Mouse (Mus musculus): ENCODE results near the gene Ctnnd1.
A peak's percentile ranks its signal among the peaks of the same experiment; 100 is the strongest.
"Not testable (repeated sequence)": the region's sequence is repeated elsewhere in the genome, so short reads cannot be mapped to it uniquely, and the experiment has no call there.

The Ctnnd1 gene

GRCm38 (mm10) chr2:84650464-84651195 lies at the start of gene Ctnnd1:
Ctnnd1 (minus strand) TSS chr2:84650765.
- peak; percentile 75 to 88 for DNase-seq (ENCODE audit: low spot score in 2 of 2)

- DNase-seq (ENCODE audit: low spot score in 2 of 2) = no peak
These were observed 44.6 kb upstream of the Ctnnd1 start for GRCm38 (mm10) chr2:84695007-84695695.

- DNase-seq (ENCODE audit: low spot score in 2 of 2) = no peak
These were observed 39.5 kb upstream of the Ctnnd1 start for GRCm38 (mm10) chr2:84690050-84690449.

GRCm38 (mm10) chr2:84688080-84688844 lies 37.7 kb upstream of the Ctnnd1 start:
- DNase-seq (ENCODE audit: low spot score in 2 of 2) = no peak

- no peak for DNase-seq (ENCODE audit: low spot score in 2 of 2)
These were observed 32.1 kb upstream of the Ctnnd1 start for GRCm38 (mm10) chr2:84682605-84683183.

DNA sequence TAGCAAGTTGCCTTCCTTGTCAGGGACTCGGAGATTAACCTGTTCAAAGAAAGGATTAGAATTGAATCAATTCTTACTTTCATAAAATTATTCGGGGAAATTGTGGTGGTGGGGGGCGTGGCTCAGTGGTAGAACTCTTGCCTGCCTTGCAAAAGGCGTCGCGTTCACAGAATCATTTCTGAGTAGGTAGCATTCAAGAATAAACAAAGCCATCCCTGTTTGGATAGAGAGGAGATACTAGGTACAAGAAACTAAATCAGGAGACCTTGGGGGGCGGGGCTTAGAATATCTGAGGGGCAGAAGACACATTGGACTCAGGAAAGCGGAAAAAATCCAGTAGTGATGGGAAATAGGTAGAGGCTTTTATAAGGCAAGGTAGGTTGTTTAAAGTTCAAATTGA lies 28.5 kb upstream of the Ctnnd1 start, which contains the start of gene Tmx2:
Gene Tmx2 (minus strand): TSS at position 125 of the 400 bp plus-strand sequence.
- DNase-seq (ENCODE audit: low spot score in 2 of 2) = no peak

- DNase-seq (ENCODE audit: low spot score in 2 of 2) = peak; percentile 93 to 98
These were observed 27.7 kb upstream of the Ctnnd1 start, which contains the start of the genes Gm28635 and Med19 for GRCm38 (mm10) chr2:84677968-84678880. Gm28635 (minus strand) TSS chr2:84678041. Med19 (plus strand) TSS chr2:84678402.

DNA sequence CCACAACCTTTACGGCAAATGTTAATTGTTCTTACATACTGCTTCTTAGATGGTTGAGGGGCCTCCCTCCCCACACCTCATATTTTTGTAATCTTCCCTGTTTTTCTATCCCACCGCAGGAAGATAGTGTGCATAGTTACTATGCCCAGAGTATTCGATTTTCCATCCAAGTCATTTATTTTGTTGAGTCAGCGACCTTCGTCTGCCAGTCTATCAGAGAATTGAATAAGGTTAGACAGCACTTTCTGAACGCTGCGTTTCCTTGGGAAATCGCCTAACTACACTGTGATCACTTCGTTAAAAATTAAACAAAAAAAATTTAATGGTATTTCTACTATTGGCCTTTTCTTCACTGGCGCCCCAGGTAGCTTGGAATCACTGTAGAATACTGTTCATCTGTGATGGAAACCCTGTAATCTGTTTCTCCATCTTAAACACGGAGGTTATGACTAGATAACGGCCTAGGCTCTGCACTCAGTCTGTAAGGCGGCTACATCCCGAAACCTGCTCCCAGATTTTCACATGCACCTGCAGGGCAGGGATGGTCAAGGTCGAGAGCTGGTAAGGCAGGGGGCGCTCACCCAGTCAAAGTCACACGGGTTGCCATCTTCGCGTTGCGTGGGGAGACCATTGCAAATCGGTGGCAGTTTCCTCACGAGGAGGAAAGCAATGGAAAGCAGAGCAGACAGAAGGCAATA lies 26.9 kb upstream of the Ctnnd1 start:
- no peak for DNase-seq (ENCODE audit: low spot score in 2 of 2)

DNA sequence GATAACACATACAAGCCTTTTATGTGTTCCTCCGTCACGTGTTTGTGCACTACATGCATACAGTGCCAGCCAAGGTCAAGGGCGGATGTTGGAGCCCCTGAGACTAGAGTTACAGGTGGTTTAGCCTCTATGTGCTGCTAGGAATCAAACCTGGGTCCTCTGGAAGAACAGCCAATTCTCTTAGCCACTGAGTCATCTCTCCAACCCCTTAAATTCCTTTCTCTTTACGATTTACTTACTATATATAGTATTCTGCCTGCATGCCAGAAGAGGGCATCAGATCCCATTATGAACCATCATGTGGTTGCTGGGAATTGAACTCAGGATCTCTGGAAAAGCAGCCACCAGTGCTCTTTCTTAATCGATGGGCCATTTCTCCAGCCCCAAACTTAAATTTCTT lies 21.0 kb upstream of the Ctnnd1 start:
- DNase-seq (ENCODE audit: low spot score in 2 of 2) = not testable (repeated sequence)

GRCm38 (mm10) chr2:84670569-84670933 lies 20.0 kb upstream of the Ctnnd1 start, which contains the start of gene Selenoh:
Selenoh (minus strand) TSS chr2:84670770.
- DNase-seq (ENCODE audit: low spot score in 2 of 2) = peak; percentile 79 to 84

- peak in 1 of 2 experiments; percentile 22 for DNase-seq (ENCODE audit: low spot score in 2 of 2)
These were observed 19.4 kb upstream of the Ctnnd1 start for GRCm38 (mm10) chr2:84669828-84670568.

- no peak for DNase-seq (ENCODE audit: low spot score in 2 of 2)
These were observed 15.5 kb upstream of the Ctnnd1 start for GRCm38 (mm10) chr2:84666081-84666480.

DNA sequence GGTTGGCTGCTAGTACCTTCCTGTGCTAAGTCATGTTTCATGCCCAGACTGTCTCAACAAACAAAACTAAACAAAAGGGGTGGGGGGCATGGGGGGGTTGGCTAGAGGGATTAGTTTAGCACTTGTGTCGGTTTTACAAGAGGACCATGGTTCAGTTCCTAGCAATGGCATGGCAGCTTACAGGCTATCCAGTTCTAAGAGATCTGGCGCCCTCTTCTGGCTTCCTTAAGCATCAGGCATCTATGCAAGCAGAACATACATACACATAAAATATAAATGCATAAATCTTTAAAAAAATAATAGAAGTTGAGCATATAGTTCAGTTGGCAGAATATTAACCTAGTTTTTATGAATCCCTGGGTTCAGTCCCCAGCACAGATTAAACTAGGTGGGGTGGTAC lies 12.3 kb upstream of the Ctnnd1 start:
- DNase-seq (ENCODE audit: low spot score in 2 of 2) = no peak

- DNase-seq (ENCODE audit: low spot score in 2 of 2) = no peak
These were observed 9.7 kb upstream of the Ctnnd1 start for GRCm38 (mm10) chr2:84660253-84660652.

DNA sequence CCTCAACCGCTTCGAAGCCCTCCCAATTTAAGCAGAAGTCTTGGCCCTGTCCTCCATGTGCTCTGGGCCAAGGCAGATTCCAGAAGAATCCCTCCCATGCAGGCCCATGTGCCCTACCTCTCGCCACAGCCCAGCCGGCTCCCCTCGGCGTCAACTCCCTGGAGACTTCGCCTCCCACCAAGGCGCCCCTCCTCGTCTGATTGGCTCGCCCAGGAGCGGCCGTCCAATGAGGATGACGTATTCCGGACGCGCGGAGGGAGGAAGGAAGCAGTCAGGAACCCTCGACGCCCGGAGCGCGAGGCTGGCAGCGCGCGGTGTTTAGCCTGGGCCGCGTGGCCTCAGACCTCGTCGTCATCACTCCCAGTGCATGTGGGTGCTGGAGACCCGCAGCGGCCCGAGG lies 8.2 kb upstream of the Ctnnd1 start, which contains the start of gene Btbd18:
Gene Btbd18 (plus strand): TSS at position 274 of the 400 bp plus-strand sequence.
- DNase-seq (ENCODE audit: low spot score in 2 of 2) = no peak

- no peak for DNase-seq (ENCODE audit: low spot score in 2 of 2)
These were observed 5.3 kb upstream of the Ctnnd1 start for GRCm38 (mm10) chr2:84655864-84656263.

DNA sequence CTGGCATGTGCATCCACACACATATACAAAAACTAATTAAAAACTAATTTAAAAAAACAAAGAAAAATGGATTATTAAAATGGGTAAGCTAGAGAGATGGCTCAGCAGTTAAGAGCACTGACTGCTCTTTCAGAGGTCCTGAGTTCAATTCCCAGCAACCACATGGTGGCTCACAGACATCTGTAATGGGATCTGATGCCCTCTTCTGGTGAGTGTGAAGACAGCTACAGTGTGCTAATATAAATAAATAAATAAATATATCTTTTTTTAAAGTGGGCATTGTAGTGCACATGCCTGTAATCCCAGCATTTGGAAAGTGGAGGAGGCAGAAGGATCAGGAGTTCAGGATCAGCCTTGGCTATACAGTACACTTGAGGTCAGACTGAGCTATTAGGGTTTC lies 2.8 kb upstream of the Ctnnd1 start:
- DNase-seq (ENCODE audit: low spot score in 2 of 2) = no peak

DNA sequence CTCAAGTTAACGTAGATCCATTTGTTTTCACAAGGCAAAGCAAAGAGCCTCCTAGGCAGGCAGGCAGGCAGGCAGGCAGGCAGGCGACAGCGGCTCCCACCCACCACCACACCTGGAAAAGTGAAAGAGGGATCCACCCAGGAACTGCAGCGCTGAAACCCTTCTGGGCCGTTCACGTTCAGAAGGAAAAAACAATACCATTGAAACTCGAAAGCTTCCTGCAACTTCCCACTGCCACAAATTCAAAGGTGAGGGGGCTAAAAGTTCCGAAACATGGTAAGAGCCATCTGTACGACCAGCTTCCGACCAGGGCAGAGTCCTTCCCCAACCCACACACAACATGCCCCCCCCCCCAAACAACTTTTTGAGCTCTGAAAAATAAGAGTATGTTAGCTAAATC lies 891 bp downstream of the Ctnnd1 start:
- DNase-seq (ENCODE audit: low spot score in 2 of 2) = no peak

DNA sequence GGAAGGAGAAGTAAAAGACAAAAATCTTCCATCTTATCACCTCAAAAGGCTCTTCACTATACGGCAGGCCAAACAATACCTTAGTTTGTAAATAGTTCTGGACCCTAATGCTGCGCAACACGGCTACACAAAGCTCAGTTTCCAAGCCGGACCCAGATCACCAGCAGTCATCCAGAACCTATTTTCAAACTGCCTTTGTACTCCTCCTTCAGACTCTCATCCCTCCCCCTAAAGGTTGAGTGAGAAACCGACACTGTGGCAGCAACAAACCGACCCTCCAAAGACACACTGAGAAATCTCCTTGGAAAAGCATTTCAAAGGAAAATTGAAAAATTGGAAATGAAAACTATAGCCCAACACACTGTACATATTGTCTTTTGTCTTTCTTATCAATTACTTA lies 2.2 kb downstream of the Ctnnd1 start:
- no peak for DNase-seq (ENCODE audit: low spot score in 2 of 2)

Measured in right cerebral cortex, postnatal 36 days (tissue).